Mouse (Mus musculus): ENCODE results near the gene Gm49325. TPM values are rescaled to one million over a fixed set of nuclear protein-coding genes. Genes with fewer than 3 reads are reported as not detected.

Gene Gm49325
- polyA plus RNA-seq, 1 experiment from 2014 or later, result 10.1 TPM

GRCm38 (mm10) chr10:77616166-77616565, 10.2 kb downstream of the Gm49325 start:
- Histone ChIP-seq H3K9me3 (replicated peaks; ENCODE audit: control insufficient read depth, low read length) (no peaks in the 10 kb centered on the region), H3K36me3 (ENCODE audit: control insufficient read depth, insufficient read depth, low read length) (peaks cover 37% of the 10 kb centered on the region), H3K27me3 (ENCODE audit: control insufficient read depth, insufficient read depth, low read length) (no peaks in the 10 kb centered on the region), H3K4me1 (ENCODE audit: control insufficient read depth, insufficient read depth, low read length) (peaks cover 11% of the 10 kb centered on the region; the same call in 1 of the 2 replicates), H3K27ac (ENCODE audit: low read length) (no peak overlapping the region), H3K9ac (ENCODE audit: low read length) (no peak overlapping the region), H3K4me3 (replicated peaks; ENCODE audit: low read length) (no peak overlapping the region), H3K4me2 (ENCODE audit: low read depth, low read length) (no peak overlapping the region)
- no peak for ATAC-seq (ENCODE audit: insufficient read depth, low FRiP score)
- WGBS, result 92% methylated on average over 9 of the region's 9 CpGs

GRCm38 (mm10) chr10:77616926-77617325, 10.9 kb downstream of the Gm49325 start:
- Histone ChIP-seq H3K36me3 (ENCODE audit: control insufficient read depth, insufficient read depth, low read length) (peaks cover 37% of the 10 kb centered on the region), H3K4me1 (ENCODE audit: control insufficient read depth, insufficient read depth, low read length) (peaks cover 14% of the 10 kb centered on the region; the same call in 1 of the 2 replicates), H3K27me3 (ENCODE audit: control insufficient read depth, insufficient read depth, low read length) (no peaks in the 10 kb centered on the region), H3K27ac (ENCODE audit: low read length) (no peak overlapping the region), H3K9me3 (replicated peaks; ENCODE audit: control insufficient read depth, low read length) (no peaks in the 10 kb centered on the region), H3K9ac (ENCODE audit: low read length) (no peak overlapping the region), H3K4me2 (ENCODE audit: low read depth, low read length) (no peak overlapping the region), H3K4me3 (replicated peaks; ENCODE audit: low read length) (no peak overlapping the region)
- 92% methylated on average over 7 of the region's 7 CpGs for WGBS
- ATAC-seq (ENCODE audit: insufficient read depth, low FRiP score), result no peak

- 75% methylated on average over 8 of the region's 8 CpGs for WGBS
- H3K4me2 ChIP-seq (ENCODE audit: low read depth, low read length), result peak overlapping the region; percentile 60
- no peaks in the 10 kb centered on the region for H3K9me3 ChIP-seq (replicated peaks; ENCODE audit: control insufficient read depth, low read length)
- peak overlapping the region; percentile 99 for H3K9ac ChIP-seq (ENCODE audit: low read length)
- H3K36me3 ChIP-seq (ENCODE audit: control insufficient read depth, insufficient read depth, low read length), result peaks cover 12% of the 10 kb centered on the region; the same call in 1 of the 2 replicates
- peaks cover 39% of the 10 kb centered on the region for H3K4me1 ChIP-seq (ENCODE audit: control insufficient read depth, insufficient read depth, low read length)
- peak overlapping the region; percentile 95 for H3K27ac ChIP-seq (ENCODE audit: low read length)
- H3K4me3 ChIP-seq (replicated peaks; ENCODE audit: low read length), result peak overlapping the region; percentile 97
- no peak for ATAC-seq (ENCODE audit: insufficient read depth, low FRiP score)
- H3K27me3 ChIP-seq (ENCODE audit: control insufficient read depth, insufficient read depth, low read length), result no peaks in the 10 kb centered on the region
Observed at GRCm38 (mm10) chr10:77621546-77621945, 15.5 kb downstream of the Gm49325 start.

GRCm38 (mm10) chr10:77622055-77622988, 16.3 kb downstream of the Gm49325 start, which contains the start of gene Ube2g2:
Gene Ube2g2, plus strand, starts transcription at chr10:77622275.
- H3K36me3 ChIP-seq (ENCODE audit: control insufficient read depth, insufficient read depth, low read length), result peaks cover 5% of the 10 kb centered on the region; the same call in 1 of the 2 replicates
- peak within 1 kb of the TSS; percentile 95 for H3K27ac ChIP-seq (ENCODE audit: low read length)
- ATAC-seq (ENCODE audit: insufficient read depth, low FRiP score), result peak; percentile 92
- no peaks in the 10 kb centered on the region for H3K27me3 ChIP-seq (ENCODE audit: control insufficient read depth, insufficient read depth, low read length)
- peak within 1 kb of the TSS; percentile 86 for H3K4me2 ChIP-seq (ENCODE audit: low read depth, low read length)
- peak within 1 kb of the TSS; percentile 97 for H3K4me3 ChIP-seq (replicated peaks; ENCODE audit: low read length)
- peaks cover 37% of the 10 kb centered on the region for H3K4me1 ChIP-seq (ENCODE audit: control insufficient read depth, insufficient read depth, low read length)
- H3K9ac ChIP-seq (ENCODE audit: low read length), result peak within 1 kb of the TSS; percentile 99
- under 1% methylated on average over 96 of the region's 96 CpGs for WGBS
- H3K9me3 ChIP-seq (replicated peaks; ENCODE audit: control insufficient read depth, low read length), result no peaks in the 10 kb centered on the region

- Histone ChIP-seq H3K9ac (ENCODE audit: low read length) (peak overlapping the region; percentile 99), H3K4me1 (ENCODE audit: control insufficient read depth, insufficient read depth, low read length) (peaks cover 34% of the 10 kb centered on the region), H3K27me3 (ENCODE audit: control insufficient read depth, insufficient read depth, low read length) (no peaks in the 10 kb centered on the region), H3K36me3 (ENCODE audit: control insufficient read depth, insufficient read depth, low read length) (peaks cover 3% of the 10 kb centered on the region; the same call in 1 of the 2 replicates), H3K4me3 (replicated peaks; ENCODE audit: low read length) (peak overlapping the region; percentile 97), H3K4me2 (ENCODE audit: low read depth, low read length) (peak overlapping the region; percentile 86), H3K27ac (ENCODE audit: low read length) (peak overlapping the region; percentile 95), H3K9me3 (replicated peaks; ENCODE audit: control insufficient read depth, low read length) (no peaks in the 10 kb centered on the region)
- WGBS, result 6% methylated on average over 8 of the region's 8 CpGs
- peak; percentile 30; the same call in 1 of the 2 replicates for ATAC-seq (ENCODE audit: insufficient read depth, low FRiP score)
Observed at GRCm38 (mm10) chr10:77623069-77623492, 17.1 kb downstream of the Gm49325 start.

- H3K9me3 ChIP-seq (replicated peaks; ENCODE audit: control insufficient read depth, low read length), result no peaks in the 10 kb centered on the region
- no peaks in the 10 kb centered on the region for H3K27me3 ChIP-seq (ENCODE audit: control insufficient read depth, insufficient read depth, low read length)
- peak overlapping the region; percentile 95 for H3K27ac ChIP-seq (ENCODE audit: low read length)
- H3K4me1 ChIP-seq (ENCODE audit: control insufficient read depth, insufficient read depth, low read length), result peaks cover 34% of the 10 kb centered on the region
- ATAC-seq (ENCODE audit: insufficient read depth, low FRiP score), result no peak
- peak overlapping the region; percentile 86 for H3K4me2 ChIP-seq (ENCODE audit: low read depth, low read length)
- peak overlapping the region; percentile 99 for H3K9ac ChIP-seq (ENCODE audit: low read length)
- no peaks in the 10 kb centered on the region for H3K36me3 ChIP-seq (ENCODE audit: control insufficient read depth, insufficient read depth, low read length)
- H3K4me3 ChIP-seq (replicated peaks; ENCODE audit: low read length), result peak overlapping the region; percentile 97
- 84% methylated on average over 10 of the region's 10 CpGs for WGBS
Observed at GRCm38 (mm10) chr10:77623639-77624400, 17.8 kb downstream of the Gm49325 start.

- H3K27me3 ChIP-seq (ENCODE audit: control insufficient read depth, insufficient read depth, low read length), result no peaks in the 10 kb centered on the region
- peak overlapping the region; percentile 70 for H3K27ac ChIP-seq (ENCODE audit: low read length)
- H3K4me3 ChIP-seq (replicated peaks; ENCODE audit: low read length), result no peak overlapping the region
- H3K4me2 ChIP-seq (ENCODE audit: low read depth, low read length), result peak overlapping the region; percentile 24; the same call in 1 of the 2 replicates
- ATAC-seq (ENCODE audit: insufficient read depth, low FRiP score), result no peak
- H3K36me3 ChIP-seq (ENCODE audit: control insufficient read depth, insufficient read depth, low read length), result no peaks in the 10 kb centered on the region
- no peaks in the 10 kb centered on the region for H3K9me3 ChIP-seq (replicated peaks; ENCODE audit: control insufficient read depth, low read length)
- WGBS, result 53% methylated on average over 7 of the region's 7 CpGs
- H3K9ac ChIP-seq (ENCODE audit: low read length), result peak overlapping the region; percentile 56
- H3K4me1 ChIP-seq (ENCODE audit: control insufficient read depth, insufficient read depth, low read length), result peaks cover 34% of the 10 kb centered on the region
Observed at GRCm38 (mm10) chr10:77624570-77624995, 18.6 kb downstream of the Gm49325 start.

- peak overlapping the region; percentile 13; the same call in 1 of the 2 replicates for H3K27ac ChIP-seq (ENCODE audit: low read length)
- H3K9ac ChIP-seq (ENCODE audit: low read length), result no peak overlapping the region
- H3K4me3 ChIP-seq (replicated peaks; ENCODE audit: low read length), result no peak overlapping the region
- H3K9me3 ChIP-seq (replicated peaks; ENCODE audit: control insufficient read depth, low read length), result no peaks in the 10 kb centered on the region
- no peak for ATAC-seq (ENCODE audit: insufficient read depth, low FRiP score)
- 73% methylated on average over 7 of the region's 7 CpGs for WGBS
- H3K27me3 ChIP-seq (ENCODE audit: control insufficient read depth, insufficient read depth, low read length), result no peaks in the 10 kb centered on the region
- H3K4me1 ChIP-seq (ENCODE audit: control insufficient read depth, insufficient read depth, low read length), result peaks cover 34% of the 10 kb centered on the region
- no peak overlapping the region for H3K4me2 ChIP-seq (ENCODE audit: low read depth, low read length)
- H3K36me3 ChIP-seq (ENCODE audit: control insufficient read depth, insufficient read depth, low read length), result no peaks in the 10 kb centered on the region
Observed at GRCm38 (mm10) chr10:77626036-77626435, 20.0 kb downstream of the Gm49325 start.

Measured in stomach, embryonic 16.5 days (tissue).